Mouse (Mus musculus) embryo, embryonic 11.5 days (tissue): ENCODE results near the gene Odaph.

Experiments used
- DNase-seq: peaks from one replicate; pipeline ENCODE4 v3.0.0-alpha.2; 2012; ENCODE audit warnings: low read depth, low spot score

The Odaph gene

DNA sequence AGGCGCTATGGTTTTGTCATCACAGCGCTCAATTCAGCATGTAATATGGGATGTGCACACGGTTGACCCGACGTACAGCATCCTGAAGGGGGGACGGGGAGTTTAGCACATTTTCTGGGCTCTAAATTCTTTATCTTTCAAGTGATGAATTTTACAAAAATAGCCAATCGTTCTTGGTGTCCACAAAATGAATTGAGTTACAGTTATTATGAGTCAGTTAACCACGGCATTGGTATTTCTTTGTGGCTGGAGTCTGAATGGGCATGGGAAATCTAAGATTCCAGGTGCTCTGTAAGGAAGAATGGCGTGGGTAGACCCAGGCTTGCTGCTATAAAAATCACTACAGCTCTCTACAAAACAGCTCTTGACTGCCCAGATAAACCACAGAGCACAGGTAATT is 2.0 kb downstream of the Odaph start:
- DNase-seq, result no peak

GRCm38 (mm10) chr5:91991191-91991937 is 4.1 kb downstream of the Odaph start:
- no peak for DNase-seq

DNA sequence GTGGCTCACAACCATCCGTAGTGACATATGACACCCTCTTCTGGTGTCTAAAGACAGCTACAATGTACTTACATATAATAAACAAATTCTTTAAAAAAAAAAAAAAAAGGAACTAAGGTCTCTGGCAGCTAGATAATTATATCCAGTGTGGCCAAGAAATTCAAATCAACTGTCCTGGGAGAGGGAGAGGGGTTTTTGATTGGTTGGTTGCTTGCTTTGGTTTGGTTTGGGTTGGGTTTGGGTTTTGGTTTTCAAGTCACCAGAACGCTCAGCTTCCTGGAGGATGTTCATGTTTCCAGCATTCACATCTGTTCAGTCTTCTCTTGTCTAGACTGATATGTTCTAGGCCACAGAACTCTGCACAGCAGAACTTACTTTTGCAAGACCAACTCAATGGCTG is 5.8 kb downstream of the Odaph start:
- no peak for DNase-seq

- no peak for DNase-seq
Observed at GRCm38 (mm10) chr5:91994546-91994945, 7.3 kb downstream of the Odaph start.

DNA sequence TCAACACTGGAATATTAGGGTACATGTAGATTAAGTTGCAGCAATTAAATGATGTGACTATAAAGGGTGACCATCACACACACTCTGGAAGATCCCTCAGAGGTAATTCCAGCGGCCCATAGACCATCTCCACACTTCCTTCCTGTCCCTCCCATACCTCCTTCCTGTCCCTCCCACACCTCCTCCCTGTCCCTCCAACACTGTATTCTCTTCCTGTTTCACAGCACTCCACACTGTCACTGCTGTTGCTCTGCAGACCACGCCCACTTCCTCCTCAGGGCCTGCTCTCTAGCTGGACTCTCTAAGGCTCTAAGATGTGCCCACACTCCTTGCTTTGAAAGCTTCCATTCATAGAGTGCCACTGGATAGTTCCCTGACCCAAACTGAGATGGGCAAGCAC is 13.5 kb downstream of the Odaph start:
- DNase-seq, result no peak

DNA sequence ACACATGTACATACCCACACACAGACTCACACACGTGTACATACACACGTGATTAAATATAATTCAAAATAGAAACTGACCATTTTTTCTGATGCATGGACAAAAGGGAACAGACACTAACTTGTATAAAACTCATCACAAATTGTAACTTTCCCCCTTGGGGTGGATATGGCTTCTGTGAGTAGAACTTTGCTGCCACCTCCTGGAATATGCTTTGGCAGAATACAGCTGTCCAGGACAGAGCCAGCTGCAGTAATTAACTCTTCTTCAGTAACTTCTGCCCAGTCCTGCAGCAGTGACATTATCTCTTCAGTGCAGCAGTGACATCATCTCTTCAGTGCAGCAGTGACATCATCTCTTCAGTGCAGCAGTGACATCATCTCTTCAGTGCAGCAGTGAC is 15.7 kb downstream of the Odaph start:
- no peak for DNase-seq

DNA sequence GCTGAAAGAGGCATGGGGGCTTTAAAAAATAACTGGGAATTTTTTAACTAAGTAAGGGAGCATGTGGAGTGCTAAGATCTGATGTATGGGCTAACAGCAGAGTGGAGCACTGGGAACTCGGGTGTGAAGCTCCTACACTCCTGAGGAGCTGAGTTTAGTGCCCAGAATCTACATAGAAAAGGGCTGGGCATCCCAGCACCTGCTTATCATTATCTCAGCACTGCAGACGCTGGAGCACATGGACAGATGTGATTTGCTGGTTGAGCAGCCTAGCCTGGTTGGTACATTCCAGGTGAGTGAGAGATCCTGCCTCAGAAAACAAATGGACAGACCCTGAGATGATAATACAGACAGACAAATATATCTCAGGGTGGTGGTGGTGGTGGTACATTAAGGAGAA is 22.6 kb downstream of the Odaph start:
- no peak for DNase-seq

DNA sequence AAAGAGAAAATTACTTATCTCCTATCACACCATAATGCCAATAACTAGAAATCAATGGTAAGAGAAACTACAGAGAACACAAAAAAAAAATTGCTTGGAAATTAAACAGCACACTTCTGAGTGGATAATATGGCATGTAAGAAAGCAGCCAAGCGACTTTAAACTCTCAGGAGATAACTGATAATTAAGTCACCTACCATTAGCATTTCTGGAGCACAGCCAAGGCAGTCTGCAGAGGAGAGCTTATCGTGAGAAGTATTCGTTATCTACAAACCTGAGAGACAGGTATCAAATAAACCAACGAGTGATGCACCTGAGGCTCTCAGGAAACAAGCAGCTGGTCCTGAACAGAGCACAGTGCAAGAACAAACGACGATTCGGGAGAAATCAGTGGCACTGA is 24.5 kb downstream of the Odaph start:
- no peak for DNase-seq

GRCm38 (mm10) chr5:92019960-92020359 is 32.7 kb downstream of the Odaph start:
- no peak for DNase-seq

GRCm38 (mm10) chr5:92042377-92043348 is 55.4 kb downstream of the Odaph start:
- peak; percentile 76 for DNase-seq

- DNase-seq, result no peak
Observed at GRCm38 (mm10) chr5:92043783-92044182, 56.5 kb downstream of the Odaph start, which contains the start of gene Cdkl2. Cdkl2 (minus strand) TSS chr5:92043883.
